Mouse (Mus musculus) stomach, postnatal 0 days (tissue): ENCODE measurements around the gene Sgk2.

Experiments
- CTCF ChIP-seq: IDR thresholded peaks from 2 replicates; pipeline ENCODE4 v1.5.1; 2016; ENCODE audit warnings: antibody characterized with exemption, low read depth, mild to moderate bottlenecking, moderate library complexity
- EP300 ChIP-seq: optimal IDR thresholded peaks from 2 replicates; pipeline ENCODE3; 2016; ENCODE audit warnings: antibody characterized with exemption

DNA sequence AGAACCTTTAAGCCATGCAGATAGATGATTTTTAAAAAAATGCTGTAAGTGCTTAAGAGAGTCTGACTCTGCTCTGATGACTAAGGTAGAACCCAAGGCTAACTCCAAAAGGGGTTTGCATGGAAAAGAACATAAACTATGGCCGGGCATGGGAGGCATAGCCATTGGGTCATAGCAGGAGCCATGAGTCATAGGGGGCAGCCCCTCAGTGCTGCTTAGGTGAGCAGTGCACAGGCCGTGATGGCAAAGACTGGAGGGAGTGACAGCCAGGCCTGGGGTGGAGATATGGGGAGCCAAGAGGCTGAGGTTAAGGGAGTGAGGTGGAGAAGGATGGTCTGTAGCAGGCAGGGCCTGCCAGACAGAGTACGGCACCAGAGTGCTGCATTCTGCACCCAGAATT, 18.0 kb upstream of the Sgk2 start:
- TF ChIP-seq CTCF (no peak), EP300 (no peak)
